Mouse (Mus musculus): ENCODE measurements around the gene Rdh16f1. TPM values are rescaled to one million over a fixed set of nuclear protein-coding genes. Genes with fewer than 3 reads are reported as not detected.
"Not testable (repeated sequence)": the region's sequence is repeated elsewhere in the genome, so short reads cannot be mapped to it uniquely, and the experiment has no call there.

Gene Rdh16f1
- total RNA-seq, 2 experiments from 2014 or later: 0.29 TPM; not detected in 1

DNA sequence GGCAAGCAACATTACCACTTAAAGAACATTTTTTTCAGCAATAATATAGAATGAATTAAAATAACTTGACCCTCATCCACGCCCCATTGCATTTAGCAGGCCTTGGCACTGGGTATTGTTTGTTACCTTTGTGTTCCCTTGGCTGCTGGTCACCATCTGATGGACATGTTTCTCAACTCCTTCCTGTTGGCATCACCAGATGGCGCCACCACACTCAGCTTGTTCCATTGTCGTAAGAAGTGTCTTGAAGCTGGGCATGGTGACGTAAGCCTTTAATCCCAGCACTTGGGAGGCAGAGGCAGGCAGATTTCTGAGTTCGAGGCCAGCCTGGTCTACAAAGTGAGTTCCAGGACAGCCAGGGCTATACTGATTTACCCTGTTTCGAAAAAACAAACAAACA lies 65.8 kb downstream of the Rdh16f1 start:
- no peak for DNase-seq (ENCODE audit: low spot score in 2 of 2)

GRCm38 (mm10) chr10:127829121-127829520 lies 69.5 kb downstream of the Rdh16f1 start:
- DNase-seq (ENCODE audit: low spot score in 2 of 2): no peak

- not testable (repeated sequence) for DNase-seq (ENCODE audit: low spot score in 2 of 2)
These were observed 74.6 kb downstream of the Rdh16f1 start for GRCm38 (mm10) chr10:127834186-127834585.

DNA sequence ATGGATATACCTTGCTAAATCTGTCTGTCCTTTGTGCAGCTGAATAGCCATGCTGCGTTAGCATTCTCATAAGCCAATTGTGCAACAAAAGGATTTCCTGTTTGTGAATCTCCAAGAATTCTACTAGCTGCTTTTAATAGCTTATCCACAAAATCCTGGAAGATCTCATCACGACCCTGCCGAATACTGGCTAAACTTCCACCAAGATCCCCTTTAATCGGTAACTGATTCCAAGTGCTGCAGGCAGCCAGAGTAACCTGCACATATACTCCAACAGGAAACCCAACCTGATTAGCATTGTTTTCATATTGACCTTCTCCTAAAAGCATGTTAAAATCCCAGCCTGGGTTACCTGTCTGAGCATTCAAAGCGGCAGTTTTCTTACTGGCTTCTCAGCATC lies 75.7 kb downstream of the Rdh16f1 start:
- DNase-seq (ENCODE audit: low spot score in 2 of 2): no peak

GRCm38 (mm10) chr10:127837793-127838192 lies 78.2 kb downstream of the Rdh16f1 start:
- DNase-seq (ENCODE audit: low spot score in 2 of 2): not testable (repeated sequence)

DNA sequence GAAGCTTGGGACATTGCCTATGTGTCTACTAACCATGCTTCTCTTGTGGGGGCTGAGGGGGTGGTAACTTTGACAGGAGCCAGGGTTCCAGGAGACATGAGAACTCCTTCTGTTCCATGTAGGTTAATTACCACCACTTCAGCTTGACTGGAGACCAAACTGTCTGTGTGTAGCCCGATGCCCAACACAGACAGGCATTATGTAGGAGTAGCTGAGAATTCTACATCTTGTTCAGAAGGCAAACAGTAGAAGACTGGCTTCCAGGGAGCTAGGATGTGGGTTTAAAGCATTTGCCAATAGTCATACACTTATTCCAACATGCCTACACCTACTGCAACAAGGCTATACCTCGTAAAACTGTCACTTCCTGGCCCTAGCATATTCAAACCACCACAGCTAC lies 79.0 kb downstream of the Rdh16f1 start:
- no peak for DNase-seq (ENCODE audit: low spot score in 2 of 2)

DNA sequence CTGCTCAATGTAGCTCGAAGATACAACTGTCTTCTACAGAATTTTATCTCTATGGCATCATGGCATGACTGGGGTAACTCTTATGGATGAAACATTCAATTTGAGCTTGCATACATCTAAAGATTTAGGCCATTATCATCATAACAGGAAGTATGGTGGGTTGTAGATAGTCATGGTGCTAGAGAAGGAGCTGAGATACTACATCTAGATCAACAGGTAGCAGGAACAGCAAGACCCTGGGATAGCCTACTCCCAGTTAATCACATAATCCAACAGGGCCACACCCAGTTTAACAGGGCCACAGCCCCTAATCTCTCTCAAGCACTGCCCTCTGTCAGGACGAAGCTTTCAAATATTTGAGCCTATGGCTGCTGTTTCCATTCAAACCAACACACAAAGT lies 81.2 kb downstream of the Rdh16f1 start:
- no peak for DNase-seq (ENCODE audit: low spot score in 2 of 2)

Other genes with a start within 250 kb of the Rdh16f1 start
- 10 to 100 TPM; 23.6 to 24.1 TPM for gene Ndufa4l2, start 244.8 kb upstream of the Rdh16f1 start, total RNA-seq (2021)
- gene Shmt2, start 237.3 kb upstream of the Rdh16f1 start, total RNA-seq (2021): 10 to 100 TPM; 34.6 to 34.8 TPM
- gene Nxph4, start 225.2 kb upstream of the Rdh16f1 start, total RNA-seq (2021): 1 to 10 TPM; 1.9 to 2.2 TPM
- 100 to 1,000 TPM; 184 to 193 TPM for gene Lrp1, start 138.6 kb upstream of the Rdh16f1 start, total RNA-seq (2021)
- gene Stat6, start 116.8 kb upstream of the Rdh16f1 start, total RNA-seq (2021): 10 to 100 TPM; 25.9 to 27.0 TPM
- gene Nemp1, start 92.9 kb upstream of the Rdh16f1 start, total RNA-seq (2021): 1 to 10 TPM; 6.0 to 7.3 TPM
- gene Nab2, start 91.2 kb upstream of the Rdh16f1 start, total RNA-seq (2021): 10 to 100 TPM; 14.5 to 14.8 TPM
- 1 to 10 TPM in 1 of 2 experiments, under 1 TPM in 1; 0.29 to 1.0 TPM for gene Myo1a, start 54.6 kb upstream of the Rdh16f1 start, total RNA-seq (2021)
- under 1 TPM in 1 of 2 experiments, not detected in 1; 0.44 TPM for gene Tac2, start 35.3 kb upstream of the Rdh16f1 start, total RNA-seq (2021)
- gene Zbtb39, start 20.2 kb upstream of the Rdh16f1 start, total RNA-seq (2021): 1 to 10 TPM; 6.9 to 8.2 TPM
- under 1 TPM; 0.34 to 0.56 TPM for gene Gpr182, start 8.1 kb upstream of the Rdh16f1 start, total RNA-seq (2021)
- gene Rdh1, start 66 bp upstream of the Rdh16f1 start, total RNA-seq (2021): under 1 TPM; 0.08 to 0.15 TPM
- under 1 TPM in 1 of 2 experiments, not detected in 1; 0.34 TPM for gene Rdh9, start 16.6 kb downstream of the Rdh16f1 start, total RNA-seq (2021)
- under 1 TPM in 1 of 2 experiments, not detected in 1; 0.12 TPM for gene Rdh16, start 41.4 kb downstream of the Rdh16f1 start, total RNA-seq (2021)
- not detected for gene Rdh19, start 90.1 kb downstream of the Rdh16f1 start, total RNA-seq (2021)
- gene Rdh16f2, start 106.7 kb downstream of the Rdh16f1 start, total RNA-seq (2021): not detected
- gene Rdh7, start 129.0 kb downstream of the Rdh16f1 start, total RNA-seq (2021): under 1 TPM in 1 of 2 experiments, not detected in 1; 0.52 TPM
- not detected for gene Sdr9c7, start 138.7 kb downstream of the Rdh16f1 start, total RNA-seq (2021)
- under 1 TPM in 1 of 2 experiments, not detected in 1; 0.44 TPM for gene Hsd17b6, start 247.8 kb downstream of the Rdh16f1 start, total RNA-seq (2021)

All from gastrocnemius, postnatal 4 days (tissue).